Comparison of ENCODE assay signal across 8 mouse cellular contexts in genomic region chr2:156904976-156905717, GRCm38 (mm10). TPM values are rescaled to one million over a fixed set of nuclear protein-coding genes. Genes with fewer than 3 reads are reported as not detected.
DNase-seq lines count a peak whose midpoint lies in the region; ATAC-seq and TF ChIP-seq lines count a peak whose summit lies in the region.

No protein-coding gene starts in this region.

- peak; percentile 74 for DNase-seq in hindbrain, embryonic 11.5 days (ENCODE audit: low spot score)
- DNase-seq in Patski (ENCODE audit: low read depth, low spot score) = no peak
- peak; percentile 79 for DNase-seq in embryo, embryonic 10.5 days (ENCODE audit: low spot score)
- peak; percentile 65 to 75 for DNase-seq in heart, postnatal 36 days
- peak; percentile 76 to 79 for DNase-seq in left cerebral cortex, postnatal 10 days (ENCODE audit: extremely low spot score in 1 of 2, low spot score in 2 of 2)
- DNase-seq in retina, embryonic 14.5 days (ENCODE audit: low spot score) = peak; percentile 70
- DNase-seq in natural killer cell, adult 2 months (ENCODE audit: low spot score in 2 of 2) = no peak

- in situ Hi-C loops in Patski (cut with MboI; ENCODE audit: low pct_unique_long_range_greater_than_20kb) = no loop called here

- H3K27me3 ChIP-seq in hindbrain, embryonic 11.5 days (ENCODE audit: control insufficient read depth, insufficient read depth, low read length) = no peaks in the 10 kb centered on the region
- no peaks in the 10 kb centered on the region for H3K27me3 ChIP-seq in hindbrain, embryonic 13.5 days
- H3K27me3 ChIP-seq in Patski = no peaks in the 10 kb centered on the region

- no peak overlapping the region for H3K27ac ChIP-seq in hindbrain, embryonic 11.5 days (ENCODE audit: low read depth, low read length)
- no peak overlapping the region for H3K27ac ChIP-seq in hindbrain, embryonic 13.5 days

- intact Hi-C loops in heart, postnatal 36 days (cut with DNase I) = loop anchor here (1.0 to 2.0 kb wide), 3 partner anchors 91 to 190 kb away; no protein-coding TSS in a partner anchor
- intact Hi-C loops in left cerebral cortex, postnatal 10 days (cut with DNase I) = loop anchor here (5.0 kb wide), 1 partner anchor 92 kb away; no protein-coding TSS in a partner anchor

- no peak overlapping the region for H3K9ac ChIP-seq in hindbrain, embryonic 11.5 days (ENCODE audit: low read depth, low read length)
- H3K9ac ChIP-seq in hindbrain, embryonic 13.5 days = no peak overlapping the region

- ATAC-seq in hindbrain, embryonic 11.5 days (ENCODE audit: low FRiP score) = no peak
- ATAC-seq in hindbrain, embryonic 13.5 days (ENCODE audit: low FRiP score) = no peak
- no peak for ATAC-seq in Patski

- no peaks in the 10 kb centered on the region for H3K9me3 ChIP-seq in hindbrain, embryonic 11.5 days (ENCODE audit: control insufficient read depth, low read length)
- H3K9me3 ChIP-seq in hindbrain, embryonic 13.5 days = no peaks in the 10 kb centered on the region

- TF ChIP-seq CTCF in Patski (IDR thresholded peaks at IDR 0.05) = peak; percentile 88

- POLR2A ChIA-PET in Patski (lab: Charles Lee) = no interaction called here

- H3K4me2 ChIP-seq in hindbrain, embryonic 11.5 days (replicated peaks; ENCODE audit: low read depth, low read length) = no peak overlapping the region
- H3K4me2 ChIP-seq in hindbrain, embryonic 13.5 days = no peak overlapping the region

- no peaks in the 10 kb centered on the region for H3K4me1 ChIP-seq in hindbrain, embryonic 11.5 days (replicated peaks; ENCODE audit: control insufficient read depth, insufficient read depth, low read length)
- no peaks in the 10 kb centered on the region for H3K4me1 ChIP-seq in hindbrain, embryonic 13.5 days (replicated peaks)

- no peaks in the 10 kb centered on the region for H3K36me3 ChIP-seq in hindbrain, embryonic 11.5 days (ENCODE audit: control insufficient read depth, insufficient read depth, low read length)
- H3K36me3 ChIP-seq in hindbrain, embryonic 13.5 days = no peaks in the 10 kb centered on the region

- WGBS in hindbrain, embryonic 11.5 days = 31% methylated on average over 6 of the region's 6 CpGs
- WGBS in hindbrain, embryonic 13.5 days = 33% methylated on average over 6 of the region's 6 CpGs

- CTCF ChIA-PET in Patski (lab: Charles Lee) = interaction anchor here (0.9 to 1.8 kb wide), 3 partner anchors 11 to 91 kb away, joined by 3 to 5 read pairs (median 4); no protein-coding TSS in a partner anchor

- H3K4me3 ChIP-seq in hindbrain, embryonic 11.5 days (ENCODE audit: low read depth, low read length) = no peak overlapping the region
- H3K4me3 ChIP-seq in hindbrain, embryonic 13.5 days = no peak overlapping the region

RNA-seq across cellular contexts. Expression of gene Sla2, which starts 18.2 kb away (rescaled TPM):
- polyA plus RNA-seq in hindbrain, embryonic 11.5 days (2014; fragmentation: Nextera tagmentation; extraction: Ambion mirVana) = 0.47 and 0.59 TPM in 2 replicates
- 0.28 and 0.31 TPM in 2 replicates for polyA plus RNA-seq in hindbrain, embryonic 13.5 days (2015; fragmentation: Nextera tagmentation; extraction: Ambion mirVana)
- 0.09 TPM for polyA plus RNA-seq in Patski (2021)
- not detected for total RNA-seq in heart, postnatal 36 days (2021)
- not detected for total RNA-seq in left cerebral cortex, postnatal 10 days (2021)

RNA-seq across cellular contexts. Expression of gene Rab5if, which starts 42.2 kb away (rescaled TPM):
- 208 and 214 TPM in 2 replicates for polyA plus RNA-seq in hindbrain, embryonic 11.5 days (2014; fragmentation: Nextera tagmentation; extraction: Ambion mirVana)
- 152 and 155 TPM in 2 replicates for polyA plus RNA-seq in hindbrain, embryonic 13.5 days (2015; fragmentation: Nextera tagmentation; extraction: Ambion mirVana)
- polyA plus RNA-seq in Patski (2021) = 206 TPM
- 100 to 1,000 TPM; 114 to 123 TPM for total RNA-seq in heart, postnatal 36 days (2021)
- total RNA-seq in left cerebral cortex, postnatal 10 days (2021) = 100 to 1,000 TPM; 119 to 121 TPM

RNA-seq across cellular contexts. Expression of gene 4930518I15Rik, which starts 47.4 kb away (rescaled TPM):
- polyA plus RNA-seq in hindbrain, embryonic 11.5 days (2014; fragmentation: Nextera tagmentation; extraction: Ambion mirVana) = 5.9 and 8.6 TPM in 2 replicates
- polyA plus RNA-seq in hindbrain, embryonic 13.5 days (2015; fragmentation: Nextera tagmentation; extraction: Ambion mirVana) = 12.0 and 12.6 TPM in 2 replicates
- polyA plus RNA-seq in Patski (2021) = 0.82 TPM
- total RNA-seq in heart, postnatal 36 days (2021) = 1 to 10 TPM in 1 of 2 experiments, under 1 TPM in 1; 0.65 to 1.1 TPM
- 1 to 10 TPM; 2.4 to 3.6 TPM for total RNA-seq in left cerebral cortex, postnatal 10 days (2021)

Comparison
In these comparisons a context has a peak if more than half of its experiments do, and no peak if none do; other contexts are left out.
1. DNase-seq: peak in hindbrain, embryonic 11.5 days (single experiment), embryo, embryonic 10.5 days (single experiment), heart, postnatal 36 days (2 of 2), left cerebral cortex, postnatal 10 days (2 of 2) and retina, embryonic 14.5 days (single experiment); none in Patski (single experiment) and natural killer cell, adult 2 months (0 of 2).